Mouse (Mus musculus) cerebellum, adult 2 months (tissue): ENCODE measurements around the gene Cyp2e1.

Experiments used
- CTCF ChIP-seq: fragments of 200-500 bp; IDR thresholded peaks from 2 replicates; pipeline ENCODE4 v1.5.1; 2011; ENCODE audit warnings: low read depth, mild to moderate bottlenecking, control low read depth, low read length, moderate library complexity, borderline replicate concordance; ENCODE audit not compliant: insufficient read depth
- POLR2A ChIP-seq: fragments of 200-500 bp; IDR thresholded peaks from 2 replicates; pipeline ENCODE4 v1.6.1; 2011; ENCODE audit warnings: low read length, control low read depth, borderline replicate concordance; ENCODE audit not compliant: insufficient read depth

- TF ChIP-seq CTCF (no peak), POLR2A (no peak)
These were observed 15.3 kb upstream of the Cyp2e1 start for GRCm38 (mm10) chr7:140748116-140748826.
